Mouse (Mus musculus): Measurements from ENCODE around the gene Mmp7.

The Mmp7 gene

DNA sequence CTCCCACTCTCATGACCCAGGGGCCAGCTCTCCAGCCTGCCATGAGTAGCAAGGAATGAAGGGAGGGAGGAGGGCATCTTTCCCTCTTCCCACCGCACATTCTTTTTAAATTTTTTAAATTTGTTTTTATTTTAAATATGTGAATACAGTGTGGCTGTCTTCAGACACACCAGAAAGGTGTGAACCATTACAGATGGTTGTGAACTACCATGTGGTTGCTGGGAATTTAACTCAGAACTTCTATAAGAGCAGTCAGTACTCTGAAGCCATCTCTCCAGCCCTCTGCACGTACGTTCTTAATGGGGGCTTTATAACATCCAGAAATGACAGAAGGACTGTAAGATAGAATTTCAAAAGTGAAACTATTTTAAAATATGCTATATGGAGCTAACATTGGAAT lies 57.0 kb downstream of the Mmp7 start:
- DNase-seq: no peak

Data from kidney, adult 8-10 months (tissue).